Mouse (Mus musculus) hindbrain, embryonic 13.5 days (tissue): Measurements from ENCODE around the gene Hsd17b6. TPM values are rescaled to one million over a fixed set of nuclear protein-coding genes. Genes with fewer than 3 reads are reported as not detected.

ENCODE experiments used
- ATAC-seq: fragments of 200-750 bp; cut with Nextera tagmentation; 2 replicates; pipeline ENCODE4 v1.8.0; 2017; ENCODE audit warnings: moderate TSS enrichment; ENCODE audit not compliant: low FRiP score
- H3K27ac ChIP-seq: fragments of 300-500 bp; sonication (generic); 2 replicates; pipeline ENCODE4 v1.5.1; 2015; ENCODE audit warnings: inconsistent platforms, mild to moderate bottlenecking, moderate library complexity
- H3K27me3 ChIP-seq: fragments of 300-500 bp; sonication (generic); 2 replicates; pipeline ENCODE4 v1.6.1; 2015; ENCODE audit warnings: mild to moderate bottlenecking, inconsistent platforms
- H3K36me3 ChIP-seq: fragments of 300-500 bp; sonication (generic); 2 replicates; pipeline ENCODE4 v1.6.1; 2015; ENCODE audit warnings: mild to moderate bottlenecking, inconsistent platforms
- H3K4me1 ChIP-seq: fragments of 300-500 bp; sonication (generic); replicated peaks from 2 replicates; pipeline ENCODE4 v1.6.1; 2015; ENCODE audit warnings: inconsistent platforms
- H3K4me2 ChIP-seq: fragments of 300-500 bp; sonication (generic); 2 replicates; pipeline ENCODE4 v1.6.1; 2015; ENCODE audit warnings: inconsistent platforms, mild to moderate bottlenecking, moderate library complexity
- H3K4me3 ChIP-seq: fragments of 300-500 bp; sonication (generic); 2 replicates; pipeline ENCODE4 v1.5.1; 2015; ENCODE audit warnings: mild to moderate bottlenecking, inconsistent platforms
- H3K9ac ChIP-seq: fragments of 300-500 bp; sonication (generic); 2 replicates; pipeline ENCODE4 v1.6.1; 2015; ENCODE audit warnings: mild to moderate bottlenecking, inconsistent platforms
- H3K9me3 ChIP-seq: fragments of 300-500 bp; sonication (generic); 2 replicates; pipeline ENCODE4 v1.6.1; 2016; ENCODE audit warnings: inconsistent platforms
- WGBS: fragments of 180-500 bp; shearing (Covaris S2); methylation state at CpG from one replicate; pipeline ENCODE4 v1.1.7; 2015; 5-methylcytosine and 5-hydroxymethylcytosine counted together
- polyA plus RNA-seq: library from polyadenylated mRNA; unstranded; fragments of >200 nt; fragmentation: Nextera tagmentation; extraction: Ambion mirVana; gene quantifications from 2 replicates; pipeline ENCODE4 v1.2.1, GENCODE M21; 2015

Gene Hsd17b6
- polyA plus RNA-seq, 1 experiment from 2014 or later, result not detected

- H3K36me3 ChIP-seq, result no peaks in the 10 kb centered on the region
- H3K9ac ChIP-seq, result no peak overlapping the region
- no peak for ATAC-seq
- 97% methylated on average over 1 of the region's 1 CpGs for WGBS
- H3K4me1 ChIP-seq, result no peaks in the 10 kb centered on the region
- no peaks in the 10 kb centered on the region for H3K9me3 ChIP-seq
- no peak overlapping the region for H3K4me2 ChIP-seq
- no peak overlapping the region for H3K27ac ChIP-seq
- H3K27me3 ChIP-seq, result no peaks in the 10 kb centered on the region
- no peak overlapping the region for H3K4me3 ChIP-seq
Observed at GRCm38 (mm10) chr10:127998260-127998659, 9.2 kb downstream of the Hsd17b6 start.

GRCm38 (mm10) chr10:127996690-127997089 lies 10.7 kb downstream of the Hsd17b6 start:
- no peaks in the 10 kb centered on the region for H3K9me3 ChIP-seq
- H3K27ac ChIP-seq, result no peak overlapping the region
- H3K4me3 ChIP-seq, result no peak overlapping the region
- ATAC-seq, result no peak
- H3K27me3 ChIP-seq, result no peaks in the 10 kb centered on the region
- H3K9ac ChIP-seq, result no peak overlapping the region
- H3K4me1 ChIP-seq, result no peaks in the 10 kb centered on the region
- no peak overlapping the region for H3K4me2 ChIP-seq
- WGBS, result 92% methylated on average over 3 of the region's 3 CpGs
- H3K36me3 ChIP-seq, result no peaks in the 10 kb centered on the region

- Histone ChIP-seq H3K27me3 (no peaks in the 10 kb centered on the region), H3K9ac (no peak overlapping the region), H3K27ac (0 out of 2 replicates have a peak overlapping the region, but pooled peaks have one; percentile 44), H3K9me3 (no peaks in the 10 kb centered on the region), H3K4me3 (no peak overlapping the region), H3K4me2 (no peak overlapping the region), H3K4me1 (peaks cover 20% of the 10 kb centered on the region), H3K36me3 (no peaks in the 10 kb centered on the region)
- WGBS, result 9% methylated on average over 8 of the region's 8 CpGs
- ATAC-seq, result 0 out of 2 replicates have a peak, but pooled peaks have one; percentile 32
Observed at GRCm38 (mm10) chr10:127985601-127986000, 21.8 kb downstream of the Hsd17b6 start.

GRCm38 (mm10) chr10:127984650-127985049 lies 22.8 kb downstream of the Hsd17b6 start:
- Histone ChIP-seq H3K27me3 (no peaks in the 10 kb centered on the region), H3K9ac (no peak overlapping the region), H3K27ac (no peak overlapping the region), H3K4me3 (no peak overlapping the region), H3K36me3 (no peaks in the 10 kb centered on the region), H3K4me2 (no peak overlapping the region), H3K9me3 (no peaks in the 10 kb centered on the region), H3K4me1 (peaks cover 20% of the 10 kb centered on the region)
- no peak for ATAC-seq
- WGBS, result 69% methylated on average over 5 of the region's 5 CpGs

GRCm38 (mm10) chr10:127975503-127975902 lies 31.9 kb downstream of the Hsd17b6 start:
- no peak for ATAC-seq
- Histone ChIP-seq H3K4me3 (no peak overlapping the region), H3K9me3 (no peaks in the 10 kb centered on the region), H3K4me2 (no peak overlapping the region), H3K27me3 (no peaks in the 10 kb centered on the region), H3K36me3 (no peaks in the 10 kb centered on the region), H3K4me1 (no peaks in the 10 kb centered on the region), H3K27ac (no peak overlapping the region), H3K9ac (no peak overlapping the region)
- WGBS, result 29% methylated on average over 1 of the region's 1 CpGs

GRCm38 (mm10) chr10:127974062-127974461 lies 33.3 kb downstream of the Hsd17b6 start:
- Histone ChIP-seq H3K4me2 (no peak overlapping the region), H3K4me3 (no peak overlapping the region), H3K36me3 (no peaks in the 10 kb centered on the region), H3K9me3 (no peaks in the 10 kb centered on the region), H3K27ac (no peak overlapping the region), H3K27me3 (no peaks in the 10 kb centered on the region), H3K4me1 (no peaks in the 10 kb centered on the region), H3K9ac (no peak overlapping the region)
- no peak for ATAC-seq
- 80% methylated on average over 3 of the region's 3 CpGs for WGBS

GRCm38 (mm10) chr10:127971135-127971534 lies 36.3 kb downstream of the Hsd17b6 start:
- ATAC-seq, result no peak
- no peak overlapping the region for H3K9ac ChIP-seq
- H3K27ac ChIP-seq, result no peak overlapping the region
- H3K4me2 ChIP-seq, result no peak overlapping the region
- H3K9me3 ChIP-seq, result no peaks in the 10 kb centered on the region
- H3K4me1 ChIP-seq, result no peaks in the 10 kb centered on the region
- WGBS, result 69% methylated on average over 3 of the region's 3 CpGs
- no peak overlapping the region for H3K4me3 ChIP-seq
- H3K27me3 ChIP-seq, result no peaks in the 10 kb centered on the region
- no peaks in the 10 kb centered on the region for H3K36me3 ChIP-seq

GRCm38 (mm10) chr10:127970359-127970831 lies 37.0 kb downstream of the Hsd17b6 start:
- Histone ChIP-seq H3K4me2 (no peak overlapping the region), H3K27ac (no peak overlapping the region), H3K9me3 (no peaks in the 10 kb centered on the region), H3K36me3 (no peaks in the 10 kb centered on the region), H3K9ac (no peak overlapping the region), H3K4me1 (no peaks in the 10 kb centered on the region), H3K4me3 (no peak overlapping the region), H3K27me3 (no peaks in the 10 kb centered on the region)
- WGBS, result 58% methylated on average over 3 of the region's 3 CpGs
- ATAC-seq, result no peak

GRCm38 (mm10) chr10:127969820-127970219 lies 37.6 kb downstream of the Hsd17b6 start:
- Histone ChIP-seq H3K9me3 (no peaks in the 10 kb centered on the region), H3K4me2 (no peak overlapping the region), H3K4me3 (no peak overlapping the region), H3K27me3 (no peaks in the 10 kb centered on the region), H3K27ac (no peak overlapping the region), H3K4me1 (no peaks in the 10 kb centered on the region), H3K36me3 (no peaks in the 10 kb centered on the region), H3K9ac (no peak overlapping the region)
- no peak for ATAC-seq
- 90% methylated on average over 4 of the region's 4 CpGs for WGBS

- no peak overlapping the region for H3K9ac ChIP-seq
- H3K4me2 ChIP-seq, result no peak overlapping the region
- no peaks in the 10 kb centered on the region for H3K27me3 ChIP-seq
- WGBS, result 93% methylated on average over 6 of the region's 6 CpGs
- H3K27ac ChIP-seq, result no peak overlapping the region
- ATAC-seq, result no peak
- no peaks in the 10 kb centered on the region for H3K9me3 ChIP-seq
- no peak overlapping the region for H3K4me3 ChIP-seq
- H3K36me3 ChIP-seq, result no peaks in the 10 kb centered on the region
- H3K4me1 ChIP-seq, result no peaks in the 10 kb centered on the region
Observed at GRCm38 (mm10) chr10:127966506-127966905, 40.9 kb downstream of the Hsd17b6 start.

GRCm38 (mm10) chr10:127964004-127964403 lies 43.4 kb downstream of the Hsd17b6 start:
- Histone ChIP-seq H3K27ac (no peak overlapping the region), H3K9ac (no peak overlapping the region), H3K9me3 (no peaks in the 10 kb centered on the region), H3K36me3 (no peaks in the 10 kb centered on the region), H3K27me3 (no peaks in the 10 kb centered on the region), H3K4me2 (no peak overlapping the region), H3K4me1 (no peaks in the 10 kb centered on the region), H3K4me3 (no peak overlapping the region)
- WGBS, result 80% methylated on average over 3 of the region's 3 CpGs
- no peak for ATAC-seq

- no peak for ATAC-seq
- Histone ChIP-seq H3K9me3 (no peaks in the 10 kb centered on the region), H3K27ac (no peak overlapping the region), H3K4me2 (no peak overlapping the region), H3K4me3 (no peak overlapping the region), H3K27me3 (no peaks in the 10 kb centered on the region), H3K9ac (no peak overlapping the region), H3K4me1 (no peaks in the 10 kb centered on the region), H3K36me3 (no peaks in the 10 kb centered on the region)
- 72% methylated on average over 3 of the region's 3 CpGs for WGBS
Observed at GRCm38 (mm10) chr10:127962451-127962850, 45.0 kb downstream of the Hsd17b6 start.

- 92% methylated on average over 7 of the region's 7 CpGs for WGBS
Observed at GRCm38 (mm10) chr10:127959161-127959679, 48.2 kb downstream of the Hsd17b6 start.

More at GRCm38 (mm10) chr10:127959161-127959679, 48.2 kb downstream of the Hsd17b6 start:
- H3K9me3 ChIP-seq, result no peaks in the 10 kb centered on the region
- no peaks in the 10 kb centered on the region for H3K4me1 ChIP-seq
- no peak for ATAC-seq
- no peaks in the 10 kb centered on the region for H3K27me3 ChIP-seq
- no peak overlapping the region for H3K4me3 ChIP-seq
- no peak overlapping the region for H3K27ac ChIP-seq
- no peak overlapping the region for H3K9ac ChIP-seq
- H3K4me2 ChIP-seq, result no peak overlapping the region
- H3K36me3 ChIP-seq, result no peaks in the 10 kb centered on the region
